Mouse (Mus musculus) ES-E14 (cell line): ENCODE measurements around the gene Ldb1. TPM values are rescaled to one million over a fixed set of nuclear protein-coding genes. Genes with fewer than 3 reads are reported as not detected.

Experiments
- DNase-seq: peaks from one replicate; pipeline ENCODE4 v3.0.0-alpha.2; 2013; ENCODE audit warnings: low read depth, low spot score
- H3K27ac ChIP-seq: 2 replicates; pipeline ENCODE4 v1.5.1; 2012; ENCODE audit warnings: low read depth, mild to moderate bottlenecking, low read length, moderate library complexity, mixed read lengths; ENCODE audit not compliant: poor library complexity, insufficient read depth, severe bottlenecking
- H3K36me3 ChIP-seq: 2 replicates; pipeline ENCODE4 v1.6.1; 2012; ENCODE audit warnings: mild to moderate bottlenecking, low read length, moderate library complexity, mixed read lengths; ENCODE audit not compliant: control insufficient read depth, poor library complexity, insufficient read depth, severe bottlenecking
- H3K4me1 ChIP-seq, 2 experiments: fragments of 150-350 bp in 1 of 2; sonication (generic) in 1 of 2; 2 replicates each; pipeline ENCODE4 v1.6.1; 2012; ENCODE audit warnings: low read length in 2 of 2, mild to moderate bottlenecking in 1 of 2, mixed read lengths in 1 of 2; ENCODE audit not compliant: control insufficient read depth in 2 of 2, insufficient read depth in 2 of 2, poor library complexity in 1 of 2
- H3K4me3 ChIP-seq, 2 experiments: fragments of 150-350 bp in 1 of 2; sonication (generic) in 1 of 2; 2 replicates each; pipeline ENCODE4 v1.5.1; 2012; ENCODE audit warnings: low read length in 2 of 2, low read depth in 1 of 2, mild to moderate bottlenecking in 1 of 2, mixed read lengths in 1 of 2; ENCODE audit not compliant: insufficient read depth in 1 of 2, poor library complexity in 1 of 2, severe bottlenecking in 1 of 2
- H3K9ac ChIP-seq: 2 replicates; pipeline ENCODE4 v1.6.1; 2012; ENCODE audit warnings: low read depth, mild to moderate bottlenecking, low read length, mixed read lengths; ENCODE audit not compliant: poor library complexity, insufficient read depth, severe bottlenecking
- H3K9me3 ChIP-seq: fragments of 150-350 bp; sonication (generic); 2 replicates; pipeline ENCODE4 v1.6.1; 2012; ENCODE audit warnings: low read depth, mild to moderate bottlenecking, low read length; ENCODE audit not compliant: control insufficient read depth, insufficient read depth
- CHD2 ChIP-seq: IDR thresholded peaks from 2 replicates; pipeline ENCODE4 v1.6.1; 2014; ENCODE audit warnings: mild to moderate bottlenecking, low read depth, low read length, inconsistent platforms
- HCFC1 ChIP-seq: IDR thresholded peaks from 2 replicates; pipeline ENCODE4 v1.6.1; 2012; ENCODE audit warnings: low read length, inconsistent platforms, borderline replicate concordance; ENCODE audit not compliant: insufficient read depth
- MAFK ChIP-seq: IDR thresholded peaks from 2 replicates; pipeline ENCODE4 v1.6.1; 2014; ENCODE audit warnings: mild to moderate bottlenecking, low read depth, low read length, inconsistent platforms; ENCODE audit not compliant: insufficient read depth
- ZC3H11A ChIP-seq: IDR thresholded peaks from 2 replicates; pipeline ENCODE4 v1.6.1; 2012; ENCODE audit warnings: low read depth, mild to moderate bottlenecking, inconsistent platforms, low read length, borderline replicate concordance
- ZNF384 ChIP-seq: IDR thresholded peaks from 2 replicates; pipeline ENCODE4 v1.6.1; 2012; ENCODE audit warnings: low read depth, low read length, inconsistent platforms
- in situ Hi-C, 2 experiments: fragments of 600-800 bp; cut with MboI; formaldehyde crosslinking; loops; one replicate each; pipeline ENCODE4 v1.15.1; 2025; ENCODE audit warnings: low sequenced_read_pairs in 2 of 2, inconsistent platforms in 1 of 2; ENCODE audit not compliant: unreplicated experiment in 2 of 2
- total RNA-seq: library from RNA; depleted of rRNA; stranded (reverse); fragments of 300-350 nt; gene quantifications from 2 replicates; pipeline ENCODE4 v1.2.3, GENCODE M21; 2012

The Ldb1 gene
- total RNA-seq, 1 experiment = 123 TPM

GRCm38 (mm10) chr19:46026567-46026966 is 18.4 kb downstream of the Ldb1 start:
- Histone ChIP-seq H3K9me3 (no peaks in the 10 kb centered on the region), H3K27ac (no peak overlapping the region), H3K36me3 (peaks cover 12% of the 10 kb centered on the region), H3K4me1 (peaks cover 3 to 17% of the 10 kb centered on the region in 2 experiments; a peak in 1 of 4 replicates), H3K4me3 (no peak overlapping the region), H3K9ac (no peak overlapping the region)
- in situ Hi-C loops = no loop called here
- no peak for TF ChIP-seq CHD2
- no peak for TF ChIP-seq HCFC1
- TF ChIP-seq ZNF384 = no peak
- DNase-seq = no peak

DNA sequence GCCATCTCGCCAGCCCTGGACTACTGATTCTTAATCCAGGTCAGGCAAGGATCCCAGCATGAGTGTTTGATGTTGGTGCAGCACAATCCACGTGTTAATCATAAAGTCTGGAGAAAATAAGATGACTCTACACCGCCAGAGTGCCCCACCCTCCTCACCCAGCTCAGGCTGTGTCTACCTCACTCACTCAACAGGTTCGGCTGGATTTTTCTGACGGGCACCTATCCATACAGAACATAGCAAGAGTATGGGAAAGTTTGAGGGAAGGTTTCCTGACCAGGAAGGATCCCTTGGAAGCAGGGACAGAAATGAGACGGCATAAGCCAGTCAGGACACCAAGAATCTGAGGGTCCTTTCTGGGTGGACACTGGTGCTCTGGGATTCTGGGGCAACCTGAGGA is 20.1 kb downstream of the Ldb1 start:
- H3K4me1 ChIP-seq = peaks cover 3 to 12% of the 10 kb centered on the region in 2 experiments; a peak in 1 of 4 replicates
- H3K27ac ChIP-seq = no peak overlapping the region
- no peak overlapping the region for H3K9ac ChIP-seq
- DNase-seq = no peak
- TF ChIP-seq MAFK (no peak), ZC3H11A (no peak), CHD2 (no peak), HCFC1 (no peak), ZNF384 (no peak)
- no peaks in the 10 kb centered on the region for H3K9me3 ChIP-seq
- H3K36me3 ChIP-seq = peaks cover 2% of the 10 kb centered on the region; the same call in 1 of the 2 replicates
- no peak overlapping the region for H3K4me3 ChIP-seq
- in situ Hi-C loops = no loop called here

DNA sequence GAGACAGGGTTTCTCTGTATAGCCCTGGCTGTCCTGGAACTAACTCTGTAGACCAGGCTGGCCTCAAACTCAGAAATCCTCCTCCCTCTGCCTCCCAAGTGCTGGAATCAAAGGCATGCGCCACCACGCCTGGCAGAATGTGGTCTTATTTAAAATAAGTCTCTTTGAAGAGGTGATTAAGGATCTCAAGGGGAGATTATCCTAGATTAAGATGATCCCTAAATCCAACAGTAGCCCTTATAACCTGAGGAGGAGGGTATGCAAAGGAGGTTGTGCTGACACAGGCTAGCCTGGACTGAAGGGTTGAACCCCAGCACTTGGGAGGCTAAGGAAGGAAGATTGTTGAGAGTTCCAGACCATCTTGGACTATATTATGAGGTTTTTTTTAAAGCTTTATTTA is 29.0 kb downstream of the Ldb1 start:
- in situ Hi-C loops = loop anchor here in 1 of 2 experiments (10.0 kb wide), 1 partner anchor 201 kb away; the partner anchor contains the start of gene Kcnip2

DNA sequence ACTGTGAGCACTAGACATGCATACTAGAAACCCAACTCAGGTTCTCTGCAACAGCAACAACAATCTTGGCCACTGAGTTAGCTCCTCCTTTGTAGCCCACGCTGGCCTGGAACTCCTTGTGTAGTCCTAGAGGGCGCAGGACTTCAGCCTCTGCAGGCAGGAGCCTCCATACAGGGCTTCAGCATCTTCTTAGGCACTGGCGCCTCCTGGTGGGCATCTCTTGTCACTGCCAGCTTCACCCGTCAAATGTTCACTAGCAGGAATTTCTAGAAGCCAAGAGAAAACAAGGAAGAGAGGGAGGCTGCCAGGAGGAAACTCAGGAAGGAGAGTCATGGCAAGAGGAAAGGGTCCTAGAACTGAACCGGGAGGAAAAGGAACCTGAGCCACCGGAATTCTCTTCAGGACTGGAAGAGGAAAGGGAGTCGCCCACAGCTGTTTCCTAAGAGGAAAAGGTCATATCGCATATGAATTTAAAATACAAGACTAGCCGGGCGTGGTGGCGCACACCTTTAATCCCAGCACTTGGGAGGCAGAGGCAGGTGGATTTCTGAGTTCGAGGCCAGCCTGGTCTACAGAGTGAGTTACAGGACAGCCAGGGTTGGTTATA is 30.3 kb downstream of the Ldb1 start:
- Histone ChIP-seq H3K36me3 (no peaks in the 10 kb centered on the region), H3K4me3 (no peak overlapping the region), H3K27ac (no peak overlapping the region), H3K9ac (no peak overlapping the region), H3K4me1 (no peaks in the 10 kb centered on the region), H3K9me3 (no peaks in the 10 kb centered on the region)
- peak; percentile 97 for DNase-seq
- in situ Hi-C loops = loop anchor here in 1 of 2 experiments (10.0 kb wide), 1 partner anchor 200 kb away; the partner anchor contains the start of gene Kcnip2
- peak; percentile 97 for TF ChIP-seq ZC3H11A
- no peak for TF ChIP-seq ZNF384
- peak; percentile 37; the same call in 1 of the 2 replicates for TF ChIP-seq HCFC1

More for the DNA sequence above, 29.0 kb downstream of the Ldb1 start:
- no peak for DNase-seq
- TF ChIP-seq ZNF384 (no peak), ZC3H11A (no peak), CHD2 (no peak), MAFK (no peak), HCFC1 (no peak)
- H3K4me3 ChIP-seq = no peak overlapping the region
- no peak overlapping the region for H3K27ac ChIP-seq
- H3K4me1 ChIP-seq = no peaks in the 10 kb centered on the region
- H3K9ac ChIP-seq = no peak overlapping the region
- no peaks in the 10 kb centered on the region for H3K9me3 ChIP-seq
- H3K36me3 ChIP-seq = no peaks in the 10 kb centered on the region
